Mouse (Mus musculus): ENCODE measurements around the gene Ndufs2. TPM values are rescaled to one million over a fixed set of nuclear protein-coding genes. Genes with fewer than 3 reads are reported as not detected.

The Ndufs2 gene
- polyA plus RNA-seq, 1 experiment from 2014 or later, result 218 TPM

DNA sequence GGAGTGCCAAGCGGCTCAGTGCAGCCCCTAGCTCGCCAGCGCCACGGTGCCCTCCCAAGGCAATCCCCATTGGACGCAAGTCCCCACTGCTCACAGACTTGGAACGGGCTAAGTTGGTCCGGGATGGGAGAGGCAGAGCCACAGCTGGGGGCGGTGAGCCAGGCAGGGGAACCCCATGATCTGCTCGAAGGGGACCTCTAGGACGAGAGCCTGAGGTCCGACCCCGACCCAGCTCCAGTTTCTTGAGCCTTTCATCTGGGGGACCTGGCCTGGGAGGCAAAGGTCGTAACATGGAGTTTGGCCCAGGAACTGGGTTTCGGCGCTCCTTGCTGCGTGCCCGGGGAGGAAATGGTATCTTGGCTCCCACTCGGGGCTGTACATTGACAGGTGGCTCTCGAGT lies 35.3 kb upstream of the Ndufs2 start:
- H3K36me3 ChIP-seq (replicated peaks; ENCODE audit: control insufficient read depth, insufficient read depth), result peaks cover 64% of the 10 kb centered on the region
- DNase-seq (ENCODE audit: low spot score), result no peak
- peak overlapping the region; percentile 84 for H3K4me3 ChIP-seq (replicated peaks; ENCODE audit: low read length)
- no peak overlapping the region for H3K27ac ChIP-seq
- no peaks in the 10 kb centered on the region for H3K9me3 ChIP-seq (ENCODE audit: control insufficient read depth, low read length)
- no peaks in the 10 kb centered on the region for H3K27me3 ChIP-seq (ENCODE audit: control insufficient read depth, insufficient read depth, low read length)
- H3K9ac ChIP-seq, result peak overlapping the region; percentile 96; the same call in 1 of the 2 replicates
- H3K4me2 ChIP-seq (replicated peaks), result peak overlapping the region; percentile 65
- peaks cover 25% of the 10 kb centered on the region for H3K4me1 ChIP-seq (replicated peaks; ENCODE audit: control insufficient read depth, insufficient read depth, low read length)
- no peak for ATAC-seq (ENCODE audit: low FRiP score)
- 90% methylated on average over 19 of the region's 19 CpGs for WGBS

DNA sequence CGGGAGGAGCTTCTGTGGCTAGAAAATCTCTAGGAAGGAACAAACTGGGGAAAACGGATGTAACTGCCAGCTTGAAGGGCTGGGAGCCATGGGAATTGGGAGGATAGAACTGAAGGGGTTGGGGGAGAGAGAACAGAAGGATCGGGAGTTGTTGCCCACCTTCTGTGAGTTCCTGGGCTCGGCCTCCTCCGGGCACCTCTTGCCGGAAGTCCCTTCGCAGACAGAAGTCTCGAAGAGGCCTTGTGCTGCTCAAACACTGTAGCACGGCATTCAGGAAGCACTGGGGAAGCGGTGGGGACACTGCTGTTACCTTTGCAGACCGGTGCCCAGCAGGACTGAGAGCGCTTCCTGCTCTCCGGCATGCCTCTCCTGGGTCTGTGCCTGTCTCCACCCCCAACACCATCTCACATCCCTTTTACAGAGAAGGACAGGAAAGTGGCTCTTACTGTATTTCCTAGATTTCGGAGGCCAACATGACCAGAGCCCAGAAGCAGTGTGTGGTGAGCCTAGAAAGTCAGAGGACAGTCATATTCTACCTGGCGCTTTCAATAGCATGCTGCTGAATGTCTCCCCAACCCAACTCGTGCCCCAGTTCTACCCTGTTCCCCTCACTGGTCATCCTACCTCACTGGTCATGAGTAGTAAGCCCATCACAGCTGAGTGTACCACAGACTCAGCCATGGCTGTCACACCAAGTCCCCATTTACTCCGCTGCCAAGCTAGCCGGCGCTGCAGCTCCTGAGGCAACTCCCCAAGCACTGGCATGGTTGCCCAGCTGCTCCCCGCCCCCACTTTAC lies 34.1 kb upstream of the Ndufs2 start:
- H3K4me2 ChIP-seq (replicated peaks), result no peak overlapping the region
- peaks cover 31% of the 10 kb centered on the region for H3K4me1 ChIP-seq (replicated peaks; ENCODE audit: control insufficient read depth, insufficient read depth, low read length)
- no peak overlapping the region for H3K9ac ChIP-seq
- no peak overlapping the region for H3K4me3 ChIP-seq (replicated peaks; ENCODE audit: low read length)
- WGBS, result 88% methylated on average over 20 of the region's 20 CpGs
- H3K36me3 ChIP-seq (replicated peaks; ENCODE audit: control insufficient read depth, insufficient read depth), result peaks cover 64% of the 10 kb centered on the region
- ATAC-seq (ENCODE audit: low FRiP score) (no peak), DNase-seq (ENCODE audit: low spot score) (no peak)
- H3K9me3 ChIP-seq (ENCODE audit: control insufficient read depth, low read length), result no peaks in the 10 kb centered on the region
- no peak overlapping the region for H3K27ac ChIP-seq
- no peaks in the 10 kb centered on the region for H3K27me3 ChIP-seq (ENCODE audit: control insufficient read depth, insufficient read depth, low read length)

DNA sequence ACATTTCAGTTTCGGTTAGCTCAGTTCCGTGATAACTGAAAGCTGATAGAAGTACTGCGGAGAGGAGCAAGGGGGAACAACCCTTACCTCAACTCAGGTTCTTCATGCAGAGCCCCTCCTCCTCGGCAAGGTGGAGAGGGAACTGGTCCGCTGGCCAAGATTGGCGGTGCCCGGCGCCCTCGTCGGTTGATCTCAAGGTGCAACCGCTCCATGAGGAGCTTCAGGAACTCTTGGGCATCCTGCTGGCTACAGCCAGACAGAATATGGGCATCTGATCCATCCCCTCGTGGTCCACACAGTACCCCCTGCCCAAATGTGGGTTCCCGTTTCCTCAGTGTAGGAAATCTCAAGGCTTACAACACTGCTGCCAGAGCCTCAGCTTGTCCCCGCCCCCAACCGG lies 33.3 kb upstream of the Ndufs2 start:
- Histone ChIP-seq H3K4me1 (replicated peaks; ENCODE audit: control insufficient read depth, insufficient read depth, low read length) (peaks cover 38% of the 10 kb centered on the region), H3K27me3 (ENCODE audit: control insufficient read depth, insufficient read depth, low read length) (no peaks in the 10 kb centered on the region), H3K9me3 (ENCODE audit: control insufficient read depth, low read length) (no peaks in the 10 kb centered on the region), H3K36me3 (replicated peaks; ENCODE audit: control insufficient read depth, insufficient read depth) (peaks cover 58% of the 10 kb centered on the region), H3K4me3 (replicated peaks; ENCODE audit: low read length) (no peak overlapping the region), H3K9ac (no peak overlapping the region), H3K27ac (no peak overlapping the region), H3K4me2 (replicated peaks) (no peak overlapping the region)
- DNase-seq (ENCODE audit: low spot score) (no peak), ATAC-seq (ENCODE audit: low FRiP score) (no peak)
- 92% methylated on average over 15 of the region's 15 CpGs for WGBS

DNA sequence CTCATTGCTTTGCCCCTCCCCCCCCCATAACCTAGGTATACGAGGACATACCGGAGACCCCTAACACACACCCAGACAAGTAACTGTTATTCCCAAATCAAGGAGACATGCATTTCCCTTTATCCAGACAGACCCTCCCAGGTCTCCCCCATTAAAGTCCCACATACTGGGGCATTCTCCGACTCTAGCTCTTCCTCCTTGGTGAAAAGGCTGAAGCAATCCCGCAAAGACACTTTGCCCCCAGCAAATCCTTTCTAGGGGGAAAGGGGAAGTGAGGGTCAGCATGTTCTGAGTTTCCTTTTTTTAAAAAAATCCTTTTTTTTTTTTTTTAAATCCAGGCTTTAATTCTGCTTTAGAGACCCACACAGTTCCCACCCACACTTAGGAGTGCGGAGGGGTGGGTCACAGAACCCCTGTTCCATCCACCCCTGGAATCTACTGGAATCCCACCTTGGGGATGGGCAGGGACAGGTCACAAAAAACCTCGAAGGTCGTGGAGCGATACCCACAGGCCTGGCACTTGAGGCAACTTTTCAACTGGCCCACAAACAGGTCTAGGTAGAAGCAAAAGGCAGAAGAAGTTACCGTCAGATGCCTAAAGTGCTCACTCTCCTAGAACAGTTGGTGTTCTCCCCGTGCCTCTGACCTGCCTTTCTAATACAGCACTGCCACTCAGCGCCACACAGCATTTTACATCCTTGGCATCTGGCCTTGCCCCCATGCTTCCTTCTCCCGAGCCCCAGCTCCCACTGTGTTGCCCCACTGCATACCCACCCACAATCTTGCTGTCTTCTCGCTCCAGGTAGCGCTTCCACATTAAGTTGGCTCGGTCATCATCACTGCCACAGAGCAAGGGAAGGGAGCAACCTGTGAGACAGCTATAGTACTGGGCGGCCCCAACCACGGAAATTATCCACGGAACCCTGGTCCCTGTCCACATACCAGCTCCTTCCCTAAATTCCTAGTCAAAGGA lies 32.3 kb upstream of the Ndufs2 start:
- WGBS, result 94% methylated on average over 18 of the region's 18 CpGs
- no peak for DNase-seq (ENCODE audit: low spot score)

GRCm38 (mm10) chr1:171282086-171282805 lies 31.1 kb upstream of the Ndufs2 start:
- Histone ChIP-seq H3K9ac (no peak overlapping the region), H3K4me3 (replicated peaks; ENCODE audit: low read length) (no peak overlapping the region), H3K36me3 (replicated peaks; ENCODE audit: control insufficient read depth, insufficient read depth) (peaks cover 55% of the 10 kb centered on the region), H3K27ac (no peak overlapping the region), H3K4me1 (replicated peaks; ENCODE audit: control insufficient read depth, insufficient read depth, low read length) (peaks cover 32% of the 10 kb centered on the region), H3K9me3 (ENCODE audit: control insufficient read depth, low read length) (no peaks in the 10 kb centered on the region), H3K4me2 (replicated peaks) (no peak overlapping the region), H3K27me3 (ENCODE audit: control insufficient read depth, insufficient read depth, low read length) (no peaks in the 10 kb centered on the region)
- no peak for DNase-seq (ENCODE audit: low spot score)
- ATAC-seq (ENCODE audit: low FRiP score), result no peak
- WGBS, result 83% methylated on average over 18 of the region's 18 CpGs

More for the DNA sequence above, 32.3 kb upstream of the Ndufs2 start:
- no peak overlapping the region for H3K4me3 ChIP-seq (replicated peaks; ENCODE audit: low read length)
- H3K4me2 ChIP-seq (replicated peaks), result no peak overlapping the region
- ATAC-seq (ENCODE audit: low FRiP score), result no peak
- no peaks in the 10 kb centered on the region for H3K9me3 ChIP-seq (ENCODE audit: control insufficient read depth, low read length)
- H3K4me1 ChIP-seq (replicated peaks; ENCODE audit: control insufficient read depth, insufficient read depth, low read length), result peaks cover 38% of the 10 kb centered on the region
- no peak overlapping the region for H3K27ac ChIP-seq
- H3K9ac ChIP-seq, result no peak overlapping the region
- H3K27me3 ChIP-seq (ENCODE audit: control insufficient read depth, insufficient read depth, low read length), result no peaks in the 10 kb centered on the region
- peaks cover 48% of the 10 kb centered on the region for H3K36me3 ChIP-seq (replicated peaks; ENCODE audit: control insufficient read depth, insufficient read depth)

DNA sequence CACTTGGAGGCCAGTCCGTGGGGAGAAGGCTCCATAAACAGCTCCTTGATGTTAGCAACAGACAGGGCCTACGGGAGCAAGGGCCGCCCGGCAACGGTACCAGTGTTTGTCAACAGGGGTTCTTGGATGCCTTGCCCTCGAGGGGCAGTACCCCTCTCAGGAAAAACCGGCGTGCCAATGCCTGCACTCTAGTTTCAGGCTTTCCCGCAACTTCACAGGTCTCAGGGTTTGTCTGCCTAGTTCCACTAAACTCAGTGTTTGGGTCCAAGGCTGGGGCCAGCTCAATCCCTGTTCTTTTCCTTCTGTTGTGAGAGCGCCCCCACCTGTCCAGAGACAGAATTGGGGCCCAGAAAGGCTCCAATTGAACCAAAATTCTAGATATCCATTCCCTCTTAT lies 30.3 kb upstream of the Ndufs2 start:
- under 1% methylated on average over 10 of the region's 10 CpGs for WGBS
- Histone ChIP-seq H3K4me1 (replicated peaks; ENCODE audit: control insufficient read depth, insufficient read depth, low read length) (peaks cover 26% of the 10 kb centered on the region), H3K27me3 (ENCODE audit: control insufficient read depth, insufficient read depth, low read length) (no peaks in the 10 kb centered on the region), H3K9me3 (ENCODE audit: control insufficient read depth, low read length) (no peaks in the 10 kb centered on the region), H3K27ac (peak overlapping the region; percentile 82), H3K9ac (peak overlapping the region; percentile 41), H3K4me3 (replicated peaks; ENCODE audit: low read length) (peak overlapping the region; percentile 59), H3K4me2 (replicated peaks) (peak overlapping the region; percentile 65), H3K36me3 (replicated peaks; ENCODE audit: control insufficient read depth, insufficient read depth) (peaks cover 62% of the 10 kb centered on the region)
- ATAC-seq (ENCODE audit: low FRiP score) (peak; percentile 0; the same call in 1 of the 2 replicates), DNase-seq (ENCODE audit: low spot score) (peak; percentile 69)

GRCm38 (mm10) chr1:171280916-171281527 lies 29.8 kb upstream of the Ndufs2 start, which contains the start of gene Ppox:
Ppox (minus strand) TSS chr1:171281186.
- under 1% methylated on average over 26 of the region's 26 CpGs for WGBS
- peaks cover 63% of the 10 kb centered on the region for H3K36me3 ChIP-seq (replicated peaks; ENCODE audit: control insufficient read depth, insufficient read depth)
- no peaks in the 10 kb centered on the region for H3K27me3 ChIP-seq (ENCODE audit: control insufficient read depth, insufficient read depth, low read length)
- ATAC-seq (ENCODE audit: low FRiP score), result peak; percentile 98
- no peaks in the 10 kb centered on the region for H3K9me3 ChIP-seq (ENCODE audit: control insufficient read depth, low read length)
- peak within 1 kb of the TSS; percentile 59 for H3K4me3 ChIP-seq (replicated peaks; ENCODE audit: low read length)
- peak; percentile 94 for DNase-seq (ENCODE audit: low spot score)
- peaks cover 21% of the 10 kb centered on the region for H3K4me1 ChIP-seq (replicated peaks; ENCODE audit: control insufficient read depth, insufficient read depth, low read length)
- peak within 1 kb of the TSS; percentile 58 for H3K9ac ChIP-seq
- peak within 1 kb of the TSS; percentile 65 for H3K4me2 ChIP-seq (replicated peaks)
- peak within 1 kb of the TSS; percentile 82 for H3K27ac ChIP-seq

- H3K4me1 ChIP-seq (replicated peaks; ENCODE audit: control insufficient read depth, insufficient read depth, low read length), result peaks cover 15% of the 10 kb centered on the region
- H3K9me3 ChIP-seq (ENCODE audit: control insufficient read depth, low read length), result no peaks in the 10 kb centered on the region
- H3K36me3 ChIP-seq (replicated peaks; ENCODE audit: control insufficient read depth, insufficient read depth), result peaks cover 63% of the 10 kb centered on the region
- 1% methylated on average over 25 of the region's 25 CpGs for WGBS
- peak overlapping the region; percentile 57; the same call in 1 of the 2 replicates for H3K27ac ChIP-seq
- H3K4me2 ChIP-seq (replicated peaks), result peak overlapping the region; percentile 65
- no peaks in the 10 kb centered on the region for H3K27me3 ChIP-seq (ENCODE audit: control insufficient read depth, insufficient read depth, low read length)
- H3K4me3 ChIP-seq (replicated peaks; ENCODE audit: low read length), result peak overlapping the region; percentile 59
- no peak for DNase-seq (ENCODE audit: low spot score)
- H3K9ac ChIP-seq, result peak overlapping the region; percentile 58
- ATAC-seq (ENCODE audit: low FRiP score), result peak; percentile 12; the same call in 1 of the 2 replicates
These were observed 29.2 kb upstream of the Ndufs2 start for GRCm38 (mm10) chr1:171280250-171280915.
